Mouse (Mus musculus) right cerebral cortex, postnatal 10 days (tissue): ENCODE measurements around the gene Plcg1.

Source experiments
- DNase-seq, 2 experiments: peaks; one replicate each; pipeline ENCODE4 v3.0.0; 2021; ENCODE audit warnings: low spot score in 2 of 2

The Plcg1 gene

DNA sequence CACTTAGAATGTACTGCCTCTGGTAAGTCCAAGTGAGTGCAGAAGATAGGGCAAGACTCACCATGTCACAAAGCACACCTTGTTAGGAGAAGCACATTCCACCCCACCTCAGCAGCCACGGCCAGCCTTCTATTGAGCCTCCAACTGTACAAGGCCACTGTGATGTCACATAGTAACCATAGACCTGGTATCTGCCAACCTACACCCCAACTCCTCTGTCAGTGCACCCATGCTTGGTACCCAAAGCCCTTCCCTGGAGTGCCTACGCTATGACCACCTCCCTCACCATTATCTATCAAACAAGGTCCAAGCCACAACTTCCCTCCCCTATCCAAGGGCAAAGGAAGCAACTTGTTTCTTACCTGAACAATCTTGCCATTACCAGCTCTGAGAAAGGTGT, 37.9 kb downstream of the Plcg1 start:
- no peak for DNase-seq

DNA sequence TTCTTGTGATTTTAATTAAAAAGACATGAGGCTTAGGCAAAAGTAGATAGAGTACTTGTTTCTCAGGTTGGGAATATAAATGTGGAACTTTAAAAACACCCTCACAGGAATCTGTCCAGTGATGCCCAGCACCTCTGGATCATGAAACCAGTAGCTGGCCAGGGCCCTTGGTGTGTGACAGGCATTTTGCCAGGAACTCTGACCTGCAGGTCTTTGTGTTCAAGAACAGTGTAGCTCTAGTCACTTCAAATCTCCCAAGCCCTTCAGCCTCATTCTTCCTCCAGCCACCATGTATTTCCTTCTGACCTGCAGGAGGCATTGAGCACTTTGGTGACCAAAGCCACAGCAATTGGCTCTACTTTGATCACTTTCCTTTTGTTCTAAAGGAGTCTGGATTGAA, 39.3 kb downstream of the Plcg1 start:
- DNase-seq, result no peak

DNA sequence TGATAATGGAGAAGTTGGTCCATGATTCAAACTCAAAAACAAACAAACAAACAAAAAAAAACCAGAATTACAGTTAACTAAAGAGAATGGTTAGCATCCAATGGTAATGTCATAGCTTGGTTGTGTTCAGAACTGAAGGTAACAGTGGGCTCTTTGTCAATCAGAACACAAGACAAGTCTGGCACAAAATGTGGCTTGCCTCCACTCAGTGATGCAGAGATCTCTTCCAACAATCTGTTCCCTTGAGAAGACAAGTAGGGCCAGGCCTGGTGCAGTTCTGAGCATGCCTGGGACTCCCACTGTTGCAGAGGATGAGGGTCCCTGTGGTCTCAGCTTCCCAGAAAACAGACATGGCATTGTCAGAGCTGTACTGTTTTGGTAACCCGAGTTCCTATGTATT, 39.8 kb downstream of the Plcg1 start:
- DNase-seq, result no peak

DNA sequence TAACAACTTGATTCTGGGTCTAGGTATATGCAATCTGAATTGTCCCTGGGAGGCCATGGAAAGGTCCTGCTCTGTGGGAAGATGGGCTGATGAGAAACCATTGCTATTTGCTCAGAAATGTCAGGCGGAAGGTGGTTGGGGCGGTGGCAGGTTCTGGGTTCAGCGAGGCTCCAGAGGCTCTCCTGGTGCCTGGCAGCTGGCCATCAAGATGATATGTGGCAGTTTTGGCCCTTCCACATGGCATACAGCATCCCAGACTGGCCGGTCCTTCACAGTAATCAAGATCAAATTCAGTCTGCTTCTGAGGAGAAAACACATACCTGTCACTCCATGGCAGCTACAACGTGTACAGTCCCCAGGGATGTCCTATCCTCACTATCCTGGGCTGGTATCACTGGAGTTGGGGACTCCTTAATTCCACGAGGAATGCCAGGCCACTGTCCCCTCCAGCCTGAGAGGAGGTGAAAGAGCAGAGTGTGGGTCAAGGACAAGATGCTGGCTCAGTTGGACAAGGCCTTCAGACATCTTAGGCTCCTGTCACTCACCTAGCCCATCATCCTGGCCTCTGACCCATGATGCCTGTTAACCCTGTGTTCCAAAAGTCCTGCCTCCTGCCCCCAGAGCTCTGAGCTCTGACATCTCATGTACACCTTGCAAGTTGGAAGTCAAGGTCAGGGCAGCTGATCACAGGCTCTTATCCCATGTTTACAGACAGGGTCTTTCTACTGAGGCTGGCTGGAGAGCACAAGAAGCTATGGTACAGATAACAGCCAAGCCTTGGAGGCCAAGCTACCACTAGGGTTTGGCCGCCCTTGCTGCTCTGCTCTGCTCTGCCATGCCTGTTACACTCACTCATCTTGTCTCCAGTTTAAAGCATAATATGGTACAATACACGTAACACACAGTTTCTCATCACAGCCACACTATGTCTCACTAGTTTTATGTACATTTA, 40.5 kb downstream of the Plcg1 start:
- DNase-seq, result no peak

DNA sequence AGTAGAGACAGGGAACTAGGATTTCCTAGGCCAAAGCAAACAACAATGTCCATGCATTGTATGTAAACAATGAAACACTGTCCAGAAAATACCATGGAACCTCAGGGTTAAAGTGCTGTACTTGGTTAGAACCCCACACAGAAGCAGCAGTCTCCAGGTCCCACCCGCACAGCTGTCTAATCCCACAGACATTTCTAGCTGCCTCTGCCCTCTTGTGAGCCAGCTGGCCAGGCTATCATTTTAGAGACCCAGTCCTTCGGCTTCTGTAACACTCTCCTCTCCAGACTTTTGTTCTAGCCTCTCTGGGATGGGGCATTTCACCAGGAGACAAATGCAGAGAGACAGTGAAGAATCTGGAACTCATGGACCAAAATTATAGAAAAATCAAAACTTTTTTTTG, 46.9 kb downstream of the Plcg1 start:
- DNase-seq, result no peak

DNA sequence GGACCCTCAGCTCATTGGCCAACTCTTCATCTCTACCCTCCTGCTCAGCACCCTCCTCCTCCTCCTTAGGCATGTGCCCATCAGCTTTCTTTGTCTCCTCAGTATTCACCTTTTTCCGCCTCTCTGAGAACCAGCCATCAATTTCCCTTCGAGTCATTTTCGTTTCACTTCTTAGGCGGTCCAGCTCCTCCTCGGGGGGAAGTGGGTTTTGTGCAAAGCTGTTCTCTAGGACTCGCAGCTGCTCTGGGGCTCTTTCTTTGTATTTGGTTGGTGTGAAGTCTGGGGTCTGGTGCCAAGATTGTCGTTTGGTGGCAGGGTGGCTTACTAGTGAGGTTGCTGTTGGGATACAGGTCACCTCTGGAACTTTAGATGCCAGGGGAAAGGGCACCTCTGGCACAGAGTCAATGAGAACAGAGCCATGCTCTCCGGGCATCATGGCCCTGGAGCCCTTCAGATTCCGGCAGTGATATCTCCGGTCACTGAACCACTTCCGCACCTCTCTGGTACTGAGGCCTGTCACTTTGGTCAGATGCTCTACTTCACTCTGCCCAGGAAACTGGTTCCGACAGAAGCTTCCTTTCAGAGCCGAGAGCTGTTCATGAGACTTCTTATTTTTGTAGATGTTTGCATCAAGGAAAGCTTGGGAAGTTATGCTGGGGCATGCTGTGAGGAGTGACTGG, 49.2 kb downstream of the Plcg1 start:
- DNase-seq, result peak in 1 of 2 experiments; percentile 30

DNA sequence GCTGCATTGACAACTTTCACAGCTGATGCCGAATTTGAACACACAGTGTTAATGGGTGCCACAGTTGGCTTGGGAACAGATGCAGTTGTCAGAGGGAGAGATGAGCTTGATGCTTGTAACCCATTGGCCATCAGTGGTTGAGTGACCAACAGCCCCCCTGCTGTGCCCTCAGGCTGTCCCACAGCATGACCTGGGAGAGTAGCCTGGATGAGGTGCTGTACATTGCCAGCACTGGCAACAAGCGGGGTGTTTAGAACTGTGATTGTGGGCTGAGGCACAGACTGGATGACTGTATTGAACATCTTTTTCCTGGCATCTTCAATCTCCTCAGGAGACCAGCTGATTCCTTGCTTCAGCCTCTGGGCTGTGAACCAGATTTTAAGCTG, 49.7 kb downstream of the Plcg1 start:
- DNase-seq, result no peak

DNA sequence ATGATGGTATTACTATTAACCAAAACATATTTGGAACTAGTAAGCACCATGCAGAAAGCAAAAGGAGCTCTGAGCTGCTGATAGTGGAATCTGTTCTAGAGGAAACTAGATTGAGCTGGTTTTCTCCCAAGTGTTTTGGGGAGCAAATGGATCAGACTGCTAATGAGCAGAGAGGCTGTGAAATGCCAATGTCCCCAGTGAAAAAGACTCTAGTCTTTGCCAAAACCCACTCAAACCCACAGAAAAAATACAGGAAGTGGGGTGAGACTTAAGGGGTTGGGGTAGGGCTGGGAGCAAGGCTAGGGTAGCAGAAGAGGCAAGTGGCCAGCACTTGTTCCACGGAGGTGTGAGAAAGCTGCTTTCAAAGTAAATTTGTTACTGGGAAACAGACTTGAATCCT, 55.2 kb downstream of the Plcg1 start:
- peak; percentile 63 to 67 for DNase-seq

DNA sequence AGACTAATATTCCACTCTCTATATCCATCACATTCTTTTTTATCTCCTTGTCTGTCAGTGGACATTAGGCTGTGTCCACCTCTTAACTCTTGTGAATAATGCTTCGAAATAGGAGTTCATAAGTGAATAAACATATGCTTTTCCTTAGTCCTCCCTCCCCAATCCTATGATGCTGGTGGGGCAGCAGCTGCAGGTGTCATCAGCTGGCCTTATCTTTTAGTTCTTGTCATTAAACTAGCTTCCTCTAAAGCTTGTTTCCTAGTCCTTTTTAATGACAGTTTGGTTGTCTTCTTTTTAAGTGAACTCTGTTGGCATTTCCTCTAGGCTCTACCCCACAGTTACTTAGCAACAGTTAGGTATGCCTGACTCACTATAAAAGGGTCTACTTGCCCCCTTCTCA, 57.9 kb downstream of the Plcg1 start:
- DNase-seq, result no peak

DNA sequence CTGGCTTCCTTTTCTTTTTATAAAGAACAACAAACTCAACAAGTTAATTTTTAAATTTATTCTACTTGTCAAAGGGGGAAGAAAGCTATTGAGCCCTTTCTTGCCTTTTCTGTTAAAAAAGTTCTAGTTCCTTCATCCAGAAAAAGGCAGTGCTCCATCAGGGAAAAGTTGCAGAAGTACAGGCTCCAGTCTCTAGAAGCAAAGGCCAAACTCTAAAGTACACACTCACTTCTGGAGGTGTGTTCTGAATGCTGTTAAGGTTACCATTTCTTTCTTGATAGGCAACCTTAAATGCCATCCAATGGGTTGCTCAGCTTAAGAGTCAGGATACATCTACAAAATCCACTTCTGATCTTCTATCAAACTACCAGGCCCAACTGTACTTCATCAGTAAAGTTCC, 58.6 kb downstream of the Plcg1 start:
- no peak for DNase-seq

DNA sequence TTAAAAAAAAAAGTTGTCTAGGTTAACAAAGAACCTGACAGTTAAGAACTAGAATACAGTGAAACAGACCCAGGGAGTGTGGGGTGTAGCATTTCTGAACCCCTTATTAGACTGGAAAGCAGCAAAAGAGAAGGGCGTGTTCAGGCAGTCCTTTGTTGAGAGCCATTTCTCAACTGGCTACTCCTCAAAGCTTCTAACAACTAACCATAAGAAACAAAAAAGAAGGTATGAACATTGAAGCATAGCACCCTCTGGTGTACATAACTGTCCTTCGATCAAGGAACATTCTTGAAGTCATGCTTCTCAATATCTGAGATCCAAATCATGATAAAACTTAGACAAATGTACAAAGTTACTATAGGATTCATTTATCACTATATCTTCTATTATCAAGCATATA, 62.0 kb downstream of the Plcg1 start:
- DNase-seq, result no peak

DNA sequence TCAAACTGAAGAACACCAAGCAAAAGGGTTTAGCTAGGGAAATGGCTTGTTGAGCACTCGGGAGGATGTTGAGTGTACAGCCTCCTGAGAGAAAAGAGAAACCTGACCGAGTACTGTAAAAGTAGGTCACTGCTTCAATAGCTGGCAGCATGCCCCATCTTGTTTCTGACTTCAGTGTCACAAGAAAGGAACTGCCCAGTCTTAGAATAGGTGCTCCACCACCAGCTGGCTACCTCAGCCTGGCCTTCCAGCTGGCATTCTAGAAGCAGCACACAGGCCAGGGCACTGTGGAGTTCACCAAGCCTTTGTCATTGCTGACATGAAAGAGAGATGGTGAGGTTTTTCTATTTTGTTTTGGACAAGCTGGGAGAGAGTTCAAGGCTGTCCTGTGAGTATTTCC, 65.9 kb downstream of the Plcg1 start:
- peak; percentile 82 to 86 for DNase-seq

DNA sequence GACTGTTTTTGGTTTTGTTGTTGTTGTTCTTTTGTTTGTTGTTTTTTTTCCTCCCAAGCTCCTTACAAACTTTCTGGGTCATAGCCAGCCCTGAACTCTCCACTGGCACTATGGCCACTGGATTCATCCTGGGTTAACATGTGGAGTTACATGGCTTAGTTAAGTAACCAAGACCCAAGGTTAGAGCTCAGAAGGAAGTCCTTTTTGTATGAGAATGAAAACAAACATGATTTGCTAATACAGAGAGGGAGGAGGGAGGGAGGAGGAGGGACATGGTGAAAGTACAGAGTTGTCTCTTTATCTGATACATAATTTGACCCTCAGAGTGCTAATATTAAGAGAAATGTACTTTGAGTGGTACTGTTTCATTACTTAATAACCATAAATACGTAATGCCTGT, 67.1 kb downstream of the Plcg1 start:
- no peak for DNase-seq

DNA sequence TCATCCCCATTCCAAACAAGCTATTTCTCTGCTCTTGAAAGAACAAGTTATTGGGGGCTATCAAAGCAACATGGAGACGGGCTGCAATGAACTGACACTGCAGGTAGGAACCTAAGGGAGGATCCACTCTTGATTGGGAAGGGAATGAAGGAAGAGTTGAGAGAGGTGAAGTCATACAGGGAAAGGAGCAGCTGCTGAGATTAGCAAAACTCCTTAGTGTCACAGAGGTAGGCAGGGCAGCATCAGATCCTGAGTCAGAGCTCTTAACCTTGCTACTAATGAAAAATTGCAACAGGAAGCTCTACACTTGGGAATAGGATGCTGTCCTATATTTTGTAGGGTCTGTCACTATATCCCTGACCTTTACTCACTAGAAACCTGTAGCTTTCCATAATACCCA, 69.9 kb downstream of the Plcg1 start:
- peak in 1 of 2 experiments; percentile 7 for DNase-seq

DNA sequence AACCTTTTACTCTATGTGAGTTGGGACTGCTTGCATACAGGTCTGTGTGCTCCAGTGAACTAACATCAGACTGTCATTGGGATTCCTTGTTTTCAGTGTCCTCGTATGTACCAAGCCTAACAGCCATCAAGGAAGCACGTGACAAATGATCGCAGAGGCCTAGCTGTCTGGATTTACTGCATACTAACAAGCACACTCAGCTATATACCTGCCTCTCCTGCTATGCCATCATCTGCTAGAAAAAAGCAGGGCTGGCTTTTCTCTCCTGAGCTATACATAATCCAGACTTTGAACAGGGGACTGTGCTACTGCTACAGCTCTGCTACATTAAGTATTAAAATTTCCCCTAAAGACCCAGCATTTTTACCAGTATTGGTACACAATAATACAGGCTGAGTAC, 71.2 kb downstream of the Plcg1 start:
- no peak for DNase-seq

DNA sequence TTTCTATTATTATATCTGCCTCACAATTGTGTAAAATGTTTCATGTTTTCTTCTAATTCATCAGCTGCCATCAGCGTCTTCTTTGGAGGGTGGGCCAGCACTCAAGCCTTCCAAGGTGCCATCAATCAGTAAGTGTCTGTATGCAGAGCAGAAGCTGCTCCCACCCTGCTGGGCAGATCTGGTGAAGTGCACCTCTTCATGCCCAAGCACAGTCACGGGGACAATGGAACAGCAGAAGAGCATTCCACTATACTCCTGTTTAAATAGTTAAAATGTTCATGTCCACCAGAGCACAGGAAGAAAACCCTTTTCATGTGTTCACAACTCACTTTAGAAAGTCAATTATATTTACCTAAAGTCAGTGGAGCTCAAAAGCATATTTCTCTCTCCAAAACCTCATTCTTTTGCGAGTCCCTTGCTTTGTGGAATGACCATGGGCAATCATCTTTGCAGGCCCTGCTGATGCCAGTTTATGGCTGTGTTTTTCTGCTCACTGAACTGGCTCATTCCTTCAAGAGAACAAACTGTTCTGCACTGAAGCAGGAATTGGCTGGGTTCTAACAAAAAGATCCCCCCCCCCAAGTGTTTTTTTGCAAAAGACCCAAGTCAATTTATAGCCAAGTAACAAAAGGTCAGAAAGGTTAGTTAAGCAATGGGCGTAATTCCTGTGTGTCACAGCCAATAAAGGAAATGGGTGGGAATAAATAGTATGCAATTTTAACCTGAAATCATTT, 73.9 kb downstream of the Plcg1 start:
- no peak for DNase-seq

DNA sequence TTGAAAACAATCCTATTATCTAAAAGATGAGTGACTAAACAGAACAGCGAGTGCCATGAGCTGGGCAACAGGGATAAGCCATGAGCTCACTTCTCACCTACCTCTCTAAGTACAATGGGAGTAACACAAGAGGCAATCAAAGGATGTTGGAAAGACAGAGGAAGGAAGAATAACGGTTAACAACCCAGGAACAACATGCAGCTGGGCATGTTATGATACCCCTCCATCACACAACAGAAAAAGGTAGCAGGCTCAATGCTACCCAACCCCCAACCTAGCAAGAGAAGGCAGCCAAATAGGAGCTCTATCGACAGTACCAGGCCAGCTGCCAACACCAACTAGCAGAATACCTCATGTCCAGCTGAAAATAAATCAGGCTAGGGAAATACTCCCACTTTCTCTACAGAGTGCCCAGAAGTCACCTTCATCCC, 75.0 kb downstream of the Plcg1 start:
- DNase-seq, result peak; percentile 64 to 71

DNA sequence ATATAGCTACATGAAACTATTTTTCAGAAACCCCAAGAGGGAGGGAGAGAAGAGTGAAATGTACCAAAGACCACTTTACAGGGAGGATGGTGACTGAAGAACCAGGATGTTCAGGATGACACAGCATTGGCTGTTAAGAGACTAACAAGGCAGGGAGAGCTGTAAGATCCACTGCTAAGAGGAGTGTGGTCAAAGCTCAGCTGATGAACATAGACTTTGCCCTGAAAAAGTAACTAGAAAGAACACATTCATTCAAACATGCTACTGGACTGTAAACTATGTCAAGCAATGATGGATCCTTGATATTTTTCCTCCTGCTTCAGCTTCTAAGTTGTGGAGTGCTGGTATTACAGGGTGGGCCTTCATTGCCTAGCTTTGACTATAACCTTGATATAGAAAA, 79.3 kb downstream of the Plcg1 start:
- DNase-seq, result no peak

DNA sequence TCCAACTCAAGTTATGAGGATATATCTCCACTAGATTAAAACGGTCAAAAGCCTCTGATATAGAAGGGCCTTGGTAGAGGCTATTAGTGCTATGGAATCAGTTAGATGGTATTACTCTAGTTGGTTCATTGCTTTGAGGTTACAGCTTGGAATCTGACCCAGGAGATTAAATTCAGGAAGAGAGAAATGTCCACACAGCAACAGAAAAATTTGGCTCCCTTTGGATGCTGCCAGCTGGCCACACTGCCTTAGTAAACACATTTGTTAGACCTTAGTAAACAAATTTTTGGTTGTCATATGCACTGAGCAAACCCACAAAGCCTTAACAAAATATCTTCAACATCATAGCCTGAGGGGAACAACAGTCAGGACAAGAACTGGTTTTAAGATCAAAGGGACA, 79.7 kb downstream of the Plcg1 start:
- DNase-seq, result no peak
